ENCODE assay signal across 27 mouse cellular contexts in genomic region chr12:40508416-40508815, GRCm38 (mm10).
DNase-seq lines count a peak whose midpoint lies in the region; ATAC-seq and TF ChIP-seq lines count a peak whose summit lies in the region.
"Had no signal": no experiment of that assay in that cellular context is flagged by ENCODE, and none has a peak within 500 bp of the region (broad histone marks: within the 10 kb centered on the region; RNA-seq: fewer than 3 reads in every experiment).

No protein-coding gene starts in this region.

- no peaks in the 10 kb centered on the region for H3K27me3 ChIP-seq in liver, adult 2 months (ENCODE audit: control insufficient read depth, insufficient read depth, low read length)
- no peaks in the 10 kb centered on the region for H3K27me3 ChIP-seq in liver, embryonic 11.5 days (replicated peaks; ENCODE audit: control insufficient read depth, insufficient read depth, low read length)
- no peaks in the 10 kb centered on the region for H3K27me3 ChIP-seq in ES-Bruce4 (ENCODE audit: control insufficient read depth, insufficient read depth, low read length, poor library complexity, severe bottlenecking)
- H3K27me3 ChIP-seq: embryonic facial prominence, embryonic 13.5 days; heart, embryonic 13.5 days; kidney, embryonic 15.5 days; liver, embryonic 13.5 days; stomach, embryonic 15.5 days had no signal

- WGBS in liver, adult 2 months: 30% methylated on average over 8 of the region's 8 CpGs
- 64% methylated on average over 8 of the region's 8 CpGs for WGBS in liver, embryonic 11.5 days

- H3K4me3 ChIP-seq in liver, adult 2 months (ENCODE audit: insufficient read depth, low read depth, low read length): peak overlapping the region; percentile 20; the same call in 1 of the 2 replicates
- H3K4me3 ChIP-seq in liver, embryonic 11.5 days (ENCODE audit: low read depth, low read length): no peak overlapping the region
- H3K4me3 ChIP-seq in ES-Bruce4 (ENCODE audit: low read depth, low read length): no peak overlapping the region
- H3K4me3 ChIP-seq: embryonic facial prominence, embryonic 13.5 days; erythroblast, embryonic 14.5 days; heart, embryonic 13.5 days; kidney, embryonic 15.5 days; limb, embryonic 13.5 days; liver, embryonic 13.5 days; stomach, embryonic 15.5 days had no signal

- peaks cover 31% of the 10 kb centered on the region for H3K79me2 ChIP-seq in liver, adult 2 months (ENCODE audit: control insufficient read depth, insufficient read depth, low read length)

- H3K27ac ChIP-seq in liver, adult 2 months (replicated peaks; ENCODE audit: insufficient read depth, low read depth, low read length): peak overlapping the region; percentile 98
- H3K27ac ChIP-seq in liver, embryonic 11.5 days (ENCODE audit: low read depth, low read length): no peak overlapping the region
- peak overlapping the region; percentile 54 for H3K27ac ChIP-seq in ES-Bruce4 (ENCODE audit: insufficient read depth, low read length)
- H3K27ac ChIP-seq: embryonic facial prominence, embryonic 13.5 days; heart, embryonic 13.5 days; kidney, embryonic 15.5 days; limb, embryonic 13.5 days; liver, embryonic 13.5 days; stomach, embryonic 15.5 days had no signal

- no peak overlapping the region for H3K4me2 ChIP-seq in liver, embryonic 11.5 days
- H3K4me2 ChIP-seq: embryonic facial prominence, embryonic 13.5 days; heart, embryonic 13.5 days; kidney, embryonic 15.5 days; limb, embryonic 13.5 days; liver, embryonic 13.5 days; stomach, embryonic 15.5 days had no signal

- H3K9ac ChIP-seq in liver, adult 2 months (ENCODE audit: low read depth, low read length): peak overlapping the region; percentile 73; the same call in 1 of the 2 replicates
- H3K9ac ChIP-seq in liver, embryonic 11.5 days (ENCODE audit: low read depth, low read length): no peak overlapping the region
- H3K9ac ChIP-seq in ES-Bruce4 (ENCODE audit: low read depth, poor library complexity, severe bottlenecking): no peak overlapping the region
- H3K9ac ChIP-seq: embryonic facial prominence, embryonic 13.5 days; forebrain, postnatal 0 days; heart, embryonic 13.5 days; kidney, embryonic 15.5 days; limb, embryonic 13.5 days; liver, embryonic 13.5 days; stomach, embryonic 15.5 days had no signal

- H3K36me3 ChIP-seq in liver, adult 2 months (ENCODE audit: control insufficient read depth, insufficient read depth, low read length): no peaks in the 10 kb centered on the region
- no peaks in the 10 kb centered on the region for H3K36me3 ChIP-seq in liver, embryonic 11.5 days (ENCODE audit: control insufficient read depth, insufficient read depth, low read length)
- H3K36me3 ChIP-seq in ES-Bruce4 (ENCODE audit: control insufficient read depth, insufficient read depth, low read length, poor library complexity, severe bottlenecking): no peaks in the 10 kb centered on the region
- H3K36me3 ChIP-seq: embryonic facial prominence, embryonic 13.5 days; heart, embryonic 13.5 days; kidney, embryonic 15.5 days; limb, embryonic 13.5 days; liver, embryonic 13.5 days; stomach, embryonic 15.5 days had no signal

- peaks cover 9% of the 10 kb centered on the region for H3K4me1 ChIP-seq in liver, adult 2 months (ENCODE audit: control insufficient read depth, insufficient read depth, low read length)
- H3K4me1 ChIP-seq in liver, embryonic 11.5 days (replicated peaks; ENCODE audit: control insufficient read depth, insufficient read depth, low read length): no peaks in the 10 kb centered on the region
- no peaks in the 10 kb centered on the region for H3K4me1 ChIP-seq in ES-Bruce4 (ENCODE audit: control insufficient read depth, insufficient read depth, low read length)
- H3K4me1 ChIP-seq: liver, embryonic 13.5 days had no signal

- H3K9me3 ChIP-seq in liver, embryonic 11.5 days (ENCODE audit: control insufficient read depth, low read length): no peaks in the 10 kb centered on the region
- no peaks in the 10 kb centered on the region for H3K9me3 ChIP-seq in ES-Bruce4 (replicated peaks; ENCODE audit: control insufficient read depth, insufficient read depth, low read length, poor library complexity, severe bottlenecking)
- H3K9me3 ChIP-seq: embryonic facial prominence, embryonic 13.5 days; heart, embryonic 13.5 days; kidney, embryonic 15.5 days; limb, embryonic 13.5 days; liver, embryonic 13.5 days; stomach, embryonic 15.5 days had no signal

- no peak for TF ChIP-seq CTCF in liver, adult 2 months (IDR thresholded peaks at IDR 0.05; ENCODE audit: low read depth, low read length)
- no peak for TF ChIP-seq CTCF in ES-Bruce4 (IDR thresholded peaks at IDR 0.05; ENCODE audit: low read depth, low read length)

- DNase-seq in gastrocnemius, adult 18-20 months (ENCODE audit: low spot score): peak; percentile 17
- DNase-seq in gastrocnemius, postnatal 4 days (ENCODE audit: low spot score in 2 of 2): no peak
- DNase-seq in liver, adult 2 months (ENCODE audit: extremely low read depth, low read depth, low spot score): peak; percentile 83
- no peak for DNase-seq in liver, embryonic 11.5 days (ENCODE audit: low spot score)
- DNase-seq in R1 (ENCODE audit: low read depth, low spot score): peak; percentile 13
- DNase-seq in adrenal gland, postnatal 4 days (ENCODE audit: low spot score in 2 of 2): no peak
- DNase-seq: adrenal gland, postnatal 10 days; cerebellum, adult 11-12 months; cerebellum, postnatal 36 days; forebrain, postnatal 0 days; gastrocnemius, postnatal 14 days; heart, postnatal 10 days; kidney, adult 18-20 months; kidney, postnatal 25 days; liver, embryonic 13.5 days; lung, adult 18-20 months; right cerebral cortex, postnatal 14 days had no signal

- ATAC-seq in liver, embryonic 11.5 days (replicated peaks; ENCODE audit: low FRiP score): no peak
- ATAC-seq: CD4-positive, CD25-positive, alpha-beta regulatory T cell, adult 4 months; forebrain, postnatal 0 days; hindbrain, embryonic 16.5 days; lung, postnatal 0 days had no signal

- no peak for TF ChIP-seq POLR2A in liver, adult 2 months (IDR thresholded peaks at IDR 0.05; ENCODE audit: extremely low read depth, insufficient read depth, low read length)
- no peak for TF ChIP-seq POLR2A in ES-Bruce4 (IDR thresholded peaks at IDR 0.05; ENCODE audit: insufficient read depth, low read length)

- TF ChIP-seq EP300 in ES-Bruce4 (IDR thresholded peaks at IDR 0.05; ENCODE audit: insufficient read depth, low read depth, low read length): no peak

Comparison
In these comparisons a context has a peak if more than half of its experiments do, and no peak if none do; other contexts are left out.
1. DNase-seq: peak in gastrocnemius, adult 18-20 months (single experiment), liver, adult 2 months (single experiment) and R1 (single experiment); none in gastrocnemius, postnatal 4 days (0 of 2), liver, embryonic 11.5 days (single experiment) and adrenal gland, postnatal 4 days (0 of 2).